Mouse (Mus musculus) erythroid progenitor cell, adult 5-6 weeks (primary cell): ENCODE results near the gene Hoxb5. TPM values are rescaled to one million over a fixed set of nuclear protein-coding genes. Genes with fewer than 3 reads are reported as not detected.

Source experiments
- ATAC-seq: replicated peaks from 2 replicates; pipeline ENCODE4 v1.8.0; 2016; ENCODE audit warnings: moderate number of reproducible peaks, mild to moderate bottlenecking, moderate TSS enrichment, inconsistent platforms; ENCODE audit not compliant: poor library complexity, low FRiP score, severe bottlenecking
- total RNA-seq, 2 experiments: library from RNA; stranded (forward) in 1 of 2; stranded (reverse) in 1 of 2; fragments of 150-400 nt in 1 of 2; fragments of 186-747, 209-891 nt in 1 of 2; gene quantifications; 2 replicates each; pipeline versions ENCODE4 v1.2.3 to v1.2.4; 2015 to 2017; ENCODE audit warnings: low replicate concordance in 2 of 2

Hoxb5 gene
- total RNA-seq, 2 experiments from 2014 or later: not detected

DNA sequence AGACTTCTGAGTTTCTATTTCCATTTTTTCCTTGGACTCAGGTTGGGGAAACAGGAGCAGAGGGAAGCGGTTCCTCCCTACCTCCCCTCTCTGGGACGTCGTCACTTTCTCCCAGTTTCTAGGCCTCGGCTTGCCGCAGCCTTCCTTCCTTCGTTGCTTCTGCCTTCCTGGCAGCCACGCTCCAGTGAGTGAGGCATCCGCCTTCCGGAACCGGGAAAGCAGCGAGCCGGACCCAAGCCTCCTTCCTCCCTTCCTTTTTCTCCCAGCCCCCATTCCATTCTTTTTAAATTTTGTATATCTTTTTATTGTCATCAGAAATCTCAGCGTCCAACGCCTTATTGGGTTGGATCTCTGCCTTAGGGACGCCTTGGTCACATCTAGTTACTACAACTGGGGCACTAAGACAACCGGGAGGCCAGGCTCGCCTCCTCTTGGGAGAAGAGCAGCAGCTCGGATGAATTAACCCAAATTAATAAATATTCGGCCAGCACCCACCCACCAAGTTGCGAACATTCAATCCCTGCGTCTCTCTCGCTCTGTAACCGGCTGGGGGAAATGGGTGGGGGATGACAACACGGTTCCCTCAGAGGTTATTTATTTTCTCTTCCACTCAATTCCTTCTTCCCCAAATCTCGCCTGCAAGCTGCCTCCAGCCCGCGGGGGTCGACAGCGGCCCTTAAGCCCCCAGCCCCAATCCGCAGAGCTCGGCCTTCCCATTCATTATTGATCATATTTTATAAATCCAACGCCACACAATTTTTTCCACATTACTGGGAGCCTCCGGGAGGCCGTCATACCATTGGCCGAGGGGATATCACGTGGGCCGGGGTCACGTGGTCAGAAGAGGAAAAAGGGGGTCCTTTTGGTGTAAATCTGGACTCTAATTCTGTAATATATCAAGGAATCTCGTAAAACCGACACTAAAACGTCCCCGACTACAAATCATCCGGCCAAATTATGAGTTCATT lies 17.1 kb upstream of the Hoxb5 start, which contains the start of gene Hoxb7:
Hoxb7 (plus strand) TSS at position 853 of the 968 bp plus-strand sequence.
- ATAC-seq: no peak

DNA sequence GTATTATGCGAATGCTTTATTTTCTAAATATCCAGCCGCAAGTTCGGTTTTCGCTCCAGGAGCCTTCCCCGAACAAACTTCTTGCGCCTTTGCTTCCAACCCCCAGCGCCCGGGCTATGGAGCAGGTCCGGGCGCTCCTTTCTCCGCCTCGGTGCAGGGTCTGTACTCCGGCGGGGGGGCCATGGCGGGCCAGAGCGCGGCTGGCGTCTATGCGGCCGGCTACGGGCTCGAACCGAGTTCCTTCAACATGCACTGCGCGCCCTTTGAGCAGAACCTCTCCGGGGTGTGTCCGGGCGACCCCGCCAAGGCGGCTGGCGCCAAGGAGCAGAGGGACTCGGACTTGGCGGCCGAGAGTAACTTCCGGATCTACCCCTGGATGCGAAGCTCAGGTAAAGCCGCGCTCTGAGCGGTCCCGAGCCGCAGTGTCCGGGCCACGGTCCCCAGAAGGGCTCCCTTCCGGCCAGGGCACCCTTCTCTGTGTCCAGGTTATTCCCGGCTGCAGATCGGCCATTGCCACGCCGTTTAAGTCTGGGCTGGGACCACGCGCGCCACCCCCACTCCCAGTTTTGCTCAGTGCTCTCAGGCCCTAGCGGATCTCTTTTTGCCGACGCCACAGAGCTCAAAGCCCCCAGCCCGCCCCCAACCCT lies 16.3 kb upstream of the Hoxb5 start:
- ATAC-seq: no peak

DNA sequence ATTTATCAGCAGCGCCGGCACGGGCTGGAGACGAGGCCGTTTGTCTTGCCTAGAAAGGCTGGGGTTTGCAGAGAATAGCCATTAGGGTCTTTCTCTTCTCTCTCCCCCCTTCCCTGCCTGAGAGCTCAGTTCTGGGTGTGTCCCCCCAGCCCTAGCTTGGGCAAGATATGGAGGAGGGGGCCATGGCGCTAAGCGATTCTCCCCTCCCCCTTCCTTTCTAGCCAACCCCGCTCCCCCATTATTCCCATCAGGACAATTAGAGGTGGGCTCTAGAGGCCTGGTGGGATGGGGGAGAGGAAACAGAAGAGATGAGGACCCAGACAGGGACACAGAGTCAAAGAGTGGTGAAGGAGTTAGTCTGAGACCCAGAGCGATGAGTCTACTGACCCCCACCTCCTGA lies 15.7 kb upstream of the Hoxb5 start:
- no peak for ATAC-seq

DNA sequence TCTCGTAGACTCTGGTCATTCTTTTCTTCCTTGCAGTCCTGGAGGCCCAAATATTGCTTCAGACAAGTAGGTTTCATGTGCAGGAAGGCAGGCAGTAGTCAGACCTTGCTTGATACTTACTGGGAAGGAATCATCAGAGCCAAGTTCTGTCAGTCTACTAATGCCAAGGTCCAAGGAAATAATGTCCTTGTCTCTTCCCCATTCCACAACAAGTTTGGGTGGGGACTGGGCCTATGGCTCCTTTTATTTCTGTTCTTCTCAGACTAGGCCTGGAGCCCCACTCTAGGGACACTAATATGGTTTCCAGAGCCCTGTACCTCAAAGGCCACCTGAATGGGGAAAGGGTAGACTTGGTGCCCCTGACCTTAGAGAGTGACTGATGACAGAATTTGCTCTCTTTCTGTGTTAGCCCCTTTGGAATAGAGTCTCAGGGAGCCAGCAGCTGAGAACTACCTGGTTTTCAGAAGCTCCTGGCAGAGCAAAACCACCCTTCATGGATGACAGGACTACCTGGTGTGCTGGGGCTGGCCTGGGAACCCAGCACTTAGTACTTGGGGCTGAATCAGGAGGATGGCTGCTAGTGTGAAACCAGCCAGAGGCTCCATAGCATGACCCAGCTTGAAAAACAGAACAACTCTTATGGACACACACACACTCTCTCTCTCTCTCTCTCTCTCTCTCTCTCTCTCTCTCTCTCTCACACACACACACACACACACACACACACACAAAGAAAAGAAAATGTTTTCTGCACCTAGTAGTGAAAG lies 14.5 kb upstream of the Hoxb5 start:
- no peak for ATAC-seq

DNA sequence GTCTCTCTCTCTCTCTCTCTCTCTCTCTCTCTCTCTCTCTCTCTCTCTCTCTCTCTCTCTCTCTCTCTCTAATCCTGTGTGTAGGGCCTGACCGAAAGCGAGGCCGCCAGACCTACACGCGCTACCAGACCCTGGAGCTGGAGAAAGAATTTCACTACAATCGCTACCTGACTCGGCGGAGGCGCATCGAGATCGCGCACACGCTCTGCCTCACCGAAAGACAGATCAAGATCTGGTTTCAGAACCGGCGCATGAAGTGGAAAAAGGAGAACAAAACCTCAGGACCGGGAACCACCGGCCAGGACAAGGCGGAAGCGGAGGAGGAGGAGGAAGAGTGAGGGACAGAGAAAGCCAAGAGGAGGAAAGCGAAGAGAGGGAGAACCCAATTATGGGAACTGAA lies 13.8 kb upstream of the Hoxb5 start:
- ATAC-seq: no peak

DNA sequence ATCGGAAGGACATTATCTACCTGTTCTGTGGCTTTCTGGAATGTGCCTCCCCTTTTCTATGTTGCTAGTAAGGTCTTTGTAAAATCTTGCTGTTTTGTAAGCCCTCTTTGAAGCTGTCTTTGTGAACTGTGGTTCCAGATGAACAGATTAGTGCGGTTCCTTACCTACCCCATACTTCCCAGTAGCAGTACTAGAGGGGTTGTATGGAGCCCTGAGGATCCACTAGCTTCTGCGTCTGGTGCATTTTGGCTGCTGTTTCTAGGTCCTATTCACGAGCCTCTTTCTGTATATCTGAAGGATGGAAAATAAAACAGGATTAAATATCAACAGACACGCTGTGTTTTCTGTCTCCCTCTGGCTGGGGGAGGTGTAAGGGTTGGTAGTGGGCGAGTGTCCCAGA lies 13.3 kb upstream of the Hoxb5 start:
- no peak for ATAC-seq

DNA sequence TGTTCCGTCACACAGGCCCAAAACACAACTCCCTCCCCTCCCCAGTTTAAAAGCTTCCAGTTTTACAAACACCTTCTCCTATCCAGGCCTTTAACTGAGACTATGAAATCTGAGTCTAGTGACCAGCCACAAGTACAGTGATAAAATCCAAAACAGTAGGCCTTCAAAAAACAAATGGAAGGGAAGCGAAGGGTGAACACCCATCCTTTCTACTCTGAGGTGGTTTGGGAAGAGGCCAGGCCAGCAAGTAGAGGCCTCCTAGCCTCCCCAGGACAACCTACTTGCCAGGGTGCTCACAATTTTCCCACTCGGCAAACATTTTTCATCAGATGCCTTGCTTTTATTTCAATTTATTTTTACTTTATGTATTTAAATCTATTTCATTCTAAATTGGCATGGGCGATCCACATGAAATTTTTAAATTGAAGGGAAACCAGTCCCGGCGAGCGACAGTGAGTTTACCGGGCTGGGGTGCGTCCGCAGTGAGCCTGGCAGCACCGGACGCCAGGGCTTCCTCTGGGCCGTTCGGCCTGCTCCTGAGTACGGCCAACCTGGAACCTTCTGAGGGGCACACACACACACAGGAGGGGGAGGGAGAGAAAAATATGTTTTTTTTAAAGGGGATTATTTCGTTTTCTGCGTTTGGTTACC lies 12.3 kb upstream of the Hoxb5 start:
- ATAC-seq: no peak

DNA sequence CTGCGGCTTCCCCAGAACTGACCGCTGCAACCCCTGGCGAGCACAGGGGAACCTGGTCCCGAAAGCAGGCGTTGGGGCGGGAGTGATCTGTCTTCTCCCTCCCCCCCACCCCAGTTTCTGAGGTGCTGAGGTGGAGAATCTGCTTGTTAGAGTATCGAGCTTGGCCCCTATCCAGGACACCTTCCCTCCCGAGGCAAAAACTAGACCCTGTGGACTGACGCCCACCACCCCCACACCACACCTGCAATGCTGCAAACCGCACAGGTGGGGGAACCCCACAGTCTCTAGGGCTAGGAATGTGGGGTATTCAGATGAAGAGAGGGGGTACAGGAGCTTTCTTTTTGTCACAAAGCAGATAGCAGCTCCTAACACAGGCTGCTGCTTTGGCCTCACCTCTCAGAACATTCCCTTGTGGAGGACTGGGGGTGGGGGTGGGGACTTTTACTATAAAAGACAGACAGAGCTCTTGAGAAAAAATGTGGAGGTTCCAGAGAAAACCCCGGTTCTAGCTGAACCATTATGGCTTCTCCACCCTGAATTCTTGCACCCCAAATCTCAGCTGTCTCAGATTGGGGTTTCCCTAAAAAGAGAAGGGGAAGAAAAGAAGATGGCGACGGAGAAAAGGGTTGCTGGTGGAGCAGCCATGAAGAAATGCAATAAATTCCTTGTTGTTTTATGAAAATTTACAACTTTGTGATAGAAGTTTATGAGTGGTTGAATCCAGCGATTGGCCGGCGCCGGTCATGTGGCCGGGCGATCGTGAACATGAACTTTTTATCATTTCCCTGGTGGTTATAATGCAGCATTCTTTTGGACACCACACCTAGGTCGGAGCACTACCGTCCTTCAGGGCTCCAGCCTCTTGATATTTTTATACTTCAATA lies 11.2 kb upstream of the Hoxb5 start, which contains the start of gene Hoxb6:
Hoxb6 (plus strand) TSS at position 796 of the 884 bp plus-strand sequence.
- ATAC-seq: no peak

DNA sequence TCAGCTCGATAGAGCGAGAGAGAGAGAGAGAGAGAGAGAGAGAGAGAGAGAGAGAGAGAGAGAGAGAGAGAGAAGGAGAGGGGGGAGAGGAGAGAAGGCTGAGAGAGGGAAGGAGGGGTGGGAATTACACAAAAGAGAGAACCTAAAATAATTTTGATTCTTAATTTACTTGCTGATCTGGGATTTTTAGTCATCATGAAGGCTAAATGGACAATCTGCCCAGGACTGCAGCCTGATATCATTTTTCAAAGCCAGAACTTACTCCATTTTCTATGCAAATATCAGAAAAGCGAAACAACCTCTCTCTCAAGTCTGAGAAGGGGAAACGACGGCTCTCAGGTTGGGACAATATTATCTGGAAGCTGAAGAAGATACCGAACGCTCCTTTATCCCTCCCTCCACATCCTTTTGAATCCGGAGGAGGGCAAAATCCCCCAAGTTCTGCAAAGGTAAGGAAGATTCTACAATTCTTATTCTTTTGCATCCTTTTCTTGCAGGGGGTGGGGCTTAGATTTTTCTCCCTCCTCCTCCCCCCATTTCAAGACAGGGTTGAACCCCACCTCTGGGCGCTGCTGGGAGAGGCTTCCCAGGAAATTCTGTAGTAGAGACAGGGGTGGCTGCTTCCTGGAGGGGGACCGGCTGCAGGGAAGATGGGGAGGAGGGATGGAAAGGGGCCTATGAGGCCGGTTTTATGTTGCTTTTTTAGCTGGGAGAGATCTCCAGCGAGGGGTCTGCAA lies 10.4 kb upstream of the Hoxb5 start:
- ATAC-seq: no peak

DNA sequence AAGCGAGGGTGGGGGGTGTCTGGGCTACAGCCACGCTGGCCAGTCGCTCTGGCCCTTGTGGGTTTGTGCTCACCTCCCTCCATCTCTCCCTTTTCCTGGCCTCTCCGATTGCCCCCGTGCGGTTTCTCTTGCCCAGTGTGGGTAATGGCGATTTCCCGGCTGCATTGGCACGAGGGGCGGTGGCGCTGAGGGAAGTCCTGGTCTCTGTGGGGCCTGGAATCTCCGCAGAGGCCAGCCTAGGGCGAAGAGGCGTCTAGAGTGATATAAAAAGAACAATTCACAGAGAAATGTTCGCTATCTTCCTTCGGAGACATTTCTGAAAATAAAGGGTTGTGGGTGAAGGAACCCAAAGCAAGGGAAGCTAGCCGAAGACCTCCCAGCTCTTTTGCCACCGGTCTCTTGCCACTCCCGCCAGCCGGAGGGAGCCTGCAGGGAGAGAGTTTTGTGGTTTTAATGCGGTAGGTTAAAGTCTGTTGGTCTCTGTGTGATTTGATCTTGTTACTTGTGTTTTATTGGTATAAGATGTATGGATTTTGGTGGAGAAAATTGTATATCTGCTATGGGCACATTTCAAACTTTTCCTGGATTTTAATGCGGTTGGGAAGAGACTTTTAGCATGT lies 9.7 kb upstream of the Hoxb5 start:
- no peak for ATAC-seq

DNA sequence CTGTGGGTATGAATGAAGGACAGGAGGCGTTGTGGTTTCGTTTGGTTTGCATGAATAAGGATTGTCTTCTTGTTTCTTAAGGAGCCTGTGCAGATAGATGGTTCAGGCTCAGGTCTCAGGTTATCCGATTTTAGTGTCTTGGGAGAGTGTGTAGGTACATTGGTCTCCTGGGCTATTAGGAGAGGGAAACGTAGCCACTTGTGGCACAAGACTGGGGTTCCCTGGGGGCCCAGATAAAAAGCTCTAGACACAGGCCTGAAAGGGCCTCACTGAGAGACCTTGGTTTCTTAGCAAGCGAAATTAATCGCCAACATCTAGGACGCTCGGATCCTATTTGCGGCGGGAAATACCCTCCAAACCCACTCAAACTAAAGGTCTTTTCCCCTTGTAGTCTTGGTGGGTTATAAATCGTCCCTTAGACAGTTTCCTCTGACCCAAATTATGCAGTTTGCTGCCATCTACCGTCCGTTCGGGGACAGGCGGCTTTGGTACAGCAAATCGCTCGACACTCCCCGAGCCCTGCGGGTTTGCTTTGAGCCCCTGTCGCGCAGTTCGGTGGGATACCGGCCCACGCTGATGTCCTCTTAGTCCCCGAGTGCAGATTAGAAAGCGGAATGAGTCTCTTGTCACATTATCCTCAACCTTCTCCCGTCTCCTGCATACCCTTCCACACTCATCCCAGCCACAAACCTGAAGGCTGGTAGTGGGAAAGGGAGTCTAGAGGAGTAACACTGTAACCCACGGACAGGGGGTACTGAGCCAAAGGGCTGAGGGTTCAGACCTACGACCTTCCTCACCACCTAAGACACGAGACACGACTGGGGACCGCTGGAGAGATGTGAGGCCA lies 8.7 kb upstream of the Hoxb5 start:
- no peak for ATAC-seq

DNA sequence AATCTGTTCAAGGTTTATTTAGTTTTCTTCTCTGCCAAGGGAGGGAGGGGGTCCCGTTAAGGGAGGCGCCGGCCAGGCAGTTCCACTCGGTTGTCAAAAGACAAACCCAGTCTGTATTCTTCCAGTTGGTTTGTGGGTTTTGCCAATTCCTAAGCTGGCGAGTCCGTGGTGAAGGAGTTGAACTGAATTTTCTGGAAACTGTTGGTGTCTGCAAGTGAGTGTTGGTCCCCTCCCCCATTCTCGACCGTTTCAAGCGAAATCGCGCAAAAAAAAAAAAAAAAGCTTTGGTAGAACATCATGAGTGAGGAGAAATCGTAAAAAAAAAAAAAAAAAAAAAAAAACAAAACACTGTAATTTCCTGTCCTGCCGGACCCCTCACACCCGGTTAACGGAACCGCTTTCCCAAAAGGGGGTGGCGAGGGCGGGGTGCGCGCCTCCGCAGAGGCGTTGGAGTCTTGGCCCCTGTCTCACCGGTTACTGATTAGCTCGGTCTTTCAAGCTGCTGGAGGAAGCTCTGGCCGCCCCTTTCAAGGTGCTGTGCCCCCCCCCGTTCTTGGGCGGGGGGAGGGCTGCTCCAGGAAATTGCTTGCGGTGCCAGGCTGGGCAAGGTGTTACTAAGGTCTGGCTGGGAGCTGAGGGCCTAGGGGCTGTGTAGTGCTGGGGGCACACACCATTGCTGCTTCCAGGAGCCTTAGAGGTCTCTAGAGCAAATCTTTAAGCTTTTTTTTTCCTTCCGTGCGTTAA lies 7.9 kb upstream of the Hoxb5 start:
- ATAC-seq: no peak

DNA sequence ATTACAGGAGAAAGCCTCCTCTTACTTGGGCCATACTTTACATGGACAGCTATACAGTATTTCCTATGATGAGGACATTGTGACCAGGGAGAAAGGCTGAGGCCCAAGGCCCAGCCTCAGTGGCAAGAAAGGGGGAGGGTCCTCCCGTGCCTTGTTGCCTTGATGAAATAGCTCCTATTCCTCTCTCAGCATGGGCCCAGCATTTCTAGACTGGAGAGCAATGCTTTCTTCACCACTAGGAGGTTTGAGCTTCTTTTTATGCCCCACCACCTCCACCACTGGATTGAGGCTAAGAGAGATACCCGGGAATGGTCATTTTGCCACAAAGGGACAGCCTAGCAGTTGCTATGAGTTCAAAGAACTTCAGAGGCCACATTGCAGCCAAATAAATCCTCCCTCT lies 6.1 kb upstream of the Hoxb5 start:
- ATAC-seq: no peak

DNA sequence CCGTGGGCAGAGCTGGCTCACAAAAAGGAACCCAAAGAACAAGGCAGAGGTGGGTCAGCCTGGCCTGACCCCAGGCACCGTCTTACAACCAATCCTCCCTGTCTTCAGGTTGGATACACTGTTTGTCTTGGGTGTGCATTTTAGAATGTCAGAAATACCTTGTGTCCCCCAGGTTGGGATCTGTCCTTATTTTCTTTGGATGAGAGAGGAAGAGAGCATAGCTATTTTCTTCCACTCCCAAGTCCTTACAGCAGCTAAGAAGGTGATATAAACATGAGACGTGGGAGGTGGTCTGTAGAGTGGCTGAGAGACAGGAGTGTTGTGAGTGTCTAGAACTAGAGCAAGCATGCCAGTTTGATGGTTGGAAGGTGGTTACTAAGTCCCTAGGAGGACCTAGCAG lies 5.7 kb upstream of the Hoxb5 start:
- no peak for ATAC-seq

DNA sequence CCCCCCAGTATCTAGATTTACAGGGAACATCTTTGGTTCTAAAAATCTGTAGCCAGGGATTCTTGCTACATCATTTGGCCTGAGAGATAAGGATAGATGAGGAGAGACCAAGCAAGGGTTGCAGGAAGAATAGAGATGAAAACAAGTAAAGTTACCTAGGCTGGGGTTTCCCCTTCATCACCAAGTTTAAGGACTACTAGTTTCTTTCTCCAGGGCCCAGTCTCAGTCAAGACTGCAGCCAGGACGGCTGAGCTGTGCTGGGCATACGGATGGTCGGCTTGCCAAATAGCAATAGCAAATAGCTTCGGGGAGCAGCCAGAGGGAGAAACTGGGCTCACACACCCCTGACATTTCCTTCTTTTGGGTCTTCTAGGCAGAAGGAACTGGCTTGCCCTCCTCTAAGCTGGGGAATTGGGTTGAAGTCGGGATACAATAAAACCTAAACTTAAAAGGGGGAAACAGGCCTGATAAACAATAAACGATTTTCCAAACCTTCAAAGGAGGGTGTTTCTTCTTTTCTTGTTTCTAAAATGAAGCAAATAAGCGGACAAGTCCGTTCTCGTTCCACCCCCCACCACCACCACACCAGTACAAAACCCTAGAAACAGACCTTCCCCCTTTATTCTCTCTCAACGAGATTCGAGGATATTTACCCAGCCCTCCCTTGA lies 5.0 kb upstream of the Hoxb5 start:
- no peak for ATAC-seq
